Mouse (Mus musculus) hindbrain, embryonic 11.5 days (tissue): ENCODE measurements around the gene Tmem129. TPM values are rescaled to one million over a fixed set of nuclear protein-coding genes. Genes with fewer than 3 reads are reported as not detected.
A peak's percentile ranks its signal among the peaks of the same experiment; 100 is the strongest.

ENCODE experiments used
- ATAC-seq: fragments of 200-750 bp; cut with Nextera tagmentation; 2 replicates; pipeline ENCODE4 v1.8.0; 2017; ENCODE audit warnings: mild to moderate bottlenecking, moderate TSS enrichment, moderate library complexity; ENCODE audit not compliant: low FRiP score
- DNase-seq: peaks from one replicate; pipeline ENCODE4 v3.0.0-alpha.2; 2015; ENCODE audit warnings: low spot score
- H3K27ac ChIP-seq: fragments of 300-500 bp; sonication (generic); 2 replicates; pipeline ENCODE4 v1.5.1; 2014; ENCODE audit warnings: mild to moderate bottlenecking, low read depth, low read length
- H3K27me3 ChIP-seq: fragments of 300-500 bp; sonication (generic); 2 replicates; pipeline ENCODE4 v1.6.1; 2014; ENCODE audit warnings: mild to moderate bottlenecking, low read length, moderate library complexity, mixed read lengths; ENCODE audit not compliant: control insufficient read depth, insufficient read depth
- H3K36me3 ChIP-seq: fragments of 300-500 bp; sonication (generic); 2 replicates; pipeline ENCODE4 v1.6.1; 2014; ENCODE audit warnings: mild to moderate bottlenecking, low read length, moderate library complexity, mixed read lengths; ENCODE audit not compliant: control insufficient read depth, insufficient read depth
- H3K4me1 ChIP-seq: fragments of 300-500 bp; sonication (generic); replicated peaks from 2 replicates; pipeline ENCODE4 v1.6.1; 2014; ENCODE audit warnings: low read length, mixed read lengths; ENCODE audit not compliant: control insufficient read depth, insufficient read depth
- H3K4me2 ChIP-seq: fragments of 300-500 bp; sonication (generic); replicated peaks from 2 replicates; pipeline ENCODE4 v1.6.1; 2014; ENCODE audit warnings: mild to moderate bottlenecking, low read depth, low read length
- H3K4me3 ChIP-seq: fragments of 300-500 bp; sonication (generic); 2 replicates; pipeline ENCODE4 v1.5.1; 2014; ENCODE audit warnings: low read depth, low read length
- H3K9ac ChIP-seq: fragments of 300-500 bp; sonication (generic); 2 replicates; pipeline ENCODE4 v1.6.1; 2014; ENCODE audit warnings: low read depth, low read length
- H3K9me3 ChIP-seq: fragments of 300-500 bp; sonication (generic); 2 replicates; pipeline ENCODE4 v1.6.1; 2016; ENCODE audit warnings: low read length; ENCODE audit not compliant: control insufficient read depth
- WGBS: fragments of 180-500 bp; shearing (Covaris S2); extraction: QIAGEN DNeasy Blood & Tissue Kit; methylation state at CpG from one replicate; pipeline ENCODE4 v1.1.7; 2014; 5-methylcytosine and 5-hydroxymethylcytosine counted together
- polyA plus RNA-seq: library from polyadenylated mRNA; unstranded; fragments of >200 nt; fragmentation: Nextera tagmentation; extraction: Ambion mirVana; gene quantifications from 2 replicates; pipeline ENCODE4 v1.2.1, GENCODE M21; 2014

The Tmem129 gene
- polyA plus RNA-seq = 37.2 and 39.0 TPM in 2 replicates

GRCm38 (mm10) chr5:33657787-33658663 is at the start of gene Tmem129, which contains the start of gene Tacc3:
Tmem129 (minus strand) TSS chr5:33658416.
Tacc3 (plus strand) TSS chr5:33658128.
- H3K4me2 ChIP-seq = peak within 1 kb of the TSS; percentile 90
- no peaks in the 10 kb centered on the region for H3K9me3 ChIP-seq
- no peaks in the 10 kb centered on the region for H3K27me3 ChIP-seq
- DNase-seq (peak; percentile 97), ATAC-seq (peak; percentile 97)
- H3K27ac ChIP-seq = peak within 1 kb of the TSS; percentile 90
- H3K36me3 ChIP-seq = peaks cover 6% of the 10 kb centered on the region
- 0% methylated on average over 60 of the region's 60 CpGs for WGBS
- H3K4me1 ChIP-seq = peaks cover 7% of the 10 kb centered on the region; the same call in 1 of the 2 replicates
- peak within 1 kb of the TSS; percentile 70 for H3K9ac ChIP-seq
- peak within 1 kb of the TSS; percentile 76 for H3K4me3 ChIP-seq

GRCm38 (mm10) chr5:33707163-33707562 is 48.9 kb upstream of the Tmem129 start:
- H3K4me2 ChIP-seq = no peak overlapping the region
- WGBS = 64% methylated on average over 4 of the region's 4 CpGs
- no peak overlapping the region for H3K4me3 ChIP-seq
- no peaks in the 10 kb centered on the region for H3K36me3 ChIP-seq
- H3K4me1 ChIP-seq = peaks cover 20% of the 10 kb centered on the region
- H3K9me3 ChIP-seq = no peaks in the 10 kb centered on the region
- ATAC-seq = no peak
- H3K9ac ChIP-seq = no peak overlapping the region
- no peaks in the 10 kb centered on the region for H3K27me3 ChIP-seq
- 0 out of 2 replicates have a peak overlapping the region, but pooled peaks have one; percentile 9 for H3K27ac ChIP-seq
- DNase-seq = no peak

GRCm38 (mm10) chr5:33706350-33706629 is 48.1 kb upstream of the Tmem129 start:
- Histone ChIP-seq H3K4me2 (no peak overlapping the region), H3K4me1 (peaks cover 20% of the 10 kb centered on the region), H3K9ac (no peak overlapping the region), H3K36me3 (no peaks in the 10 kb centered on the region), H3K27me3 (0 out of 2 replicates have a peak, but pooled peaks cover 3% of the 10 kb centered on the region), H3K27ac (peak overlapping the region; percentile 84), H3K9me3 (no peaks in the 10 kb centered on the region), H3K4me3 (no peak overlapping the region)
- ATAC-seq (no peak), DNase-seq (no peak)
- 89% methylated on average over 1 of the region's 1 CpGs for WGBS

GRCm38 (mm10) chr5:33705612-33706349 is 47.6 kb upstream of the Tmem129 start:
- DNase-seq (no peak), ATAC-seq (no peak)
- H3K9ac ChIP-seq = no peak overlapping the region
- H3K27ac ChIP-seq = peak overlapping the region; percentile 84
- peaks cover 20% of the 10 kb centered on the region for H3K4me1 ChIP-seq
- H3K36me3 ChIP-seq = no peaks in the 10 kb centered on the region
- WGBS = 11% methylated on average over 9 of the region's 9 CpGs
- H3K9me3 ChIP-seq = no peaks in the 10 kb centered on the region
- 0 out of 2 replicates have a peak, but pooled peaks cover 3% of the 10 kb centered on the region for H3K27me3 ChIP-seq
- H3K4me2 ChIP-seq = peak overlapping the region; percentile 11
- H3K4me3 ChIP-seq = no peak overlapping the region

GRCm38 (mm10) chr5:33704945-33705611 is 46.9 kb upstream of the Tmem129 start:
- 2% methylated on average over 11 of the region's 11 CpGs for WGBS
- Histone ChIP-seq H3K4me3 (no peak overlapping the region), H3K27me3 (0 out of 2 replicates have a peak, but pooled peaks cover 3% of the 10 kb centered on the region), H3K9ac (no peak overlapping the region), H3K36me3 (no peaks in the 10 kb centered on the region), H3K4me2 (peak overlapping the region; percentile 11), H3K9me3 (no peaks in the 10 kb centered on the region), H3K4me1 (peaks cover 21% of the 10 kb centered on the region), H3K27ac (peak overlapping the region; percentile 84)
- peak; percentile 87 for ATAC-seq
- DNase-seq = peak; percentile 79

GRCm38 (mm10) chr5:33703999-33704398 is 45.8 kb upstream of the Tmem129 start:
- peak; percentile 15; the same call in 1 of the 2 replicates for ATAC-seq
- H3K4me2 ChIP-seq = no peak overlapping the region; the same call in 1 of the 2 replicates
- H3K4me3 ChIP-seq = no peak overlapping the region
- WGBS = 31% methylated on average over 8 of the region's 8 CpGs
- H3K9me3 ChIP-seq = no peaks in the 10 kb centered on the region
- no peak overlapping the region for H3K9ac ChIP-seq
- peaks cover 26% of the 10 kb centered on the region for H3K4me1 ChIP-seq
- no peak for DNase-seq
- no peaks in the 10 kb centered on the region for H3K36me3 ChIP-seq
- peak overlapping the region; percentile 84 for H3K27ac ChIP-seq
- H3K27me3 ChIP-seq = 0 out of 2 replicates have a peak, but pooled peaks cover 3% of the 10 kb centered on the region

- no peak overlapping the region for H3K9ac ChIP-seq
- no peaks in the 10 kb centered on the region for H3K9me3 ChIP-seq
- H3K27ac ChIP-seq = no peak overlapping the region
- H3K4me3 ChIP-seq = no peak overlapping the region
- no peak overlapping the region for H3K4me2 ChIP-seq
- no peaks in the 10 kb centered on the region for H3K36me3 ChIP-seq
- ATAC-seq (no peak), DNase-seq (no peak)
- 86% methylated on average over 11 of the region's 11 CpGs for WGBS
- H3K27me3 ChIP-seq = peaks cover 3% of the 10 kb centered on the region; the same call in 1 of the 2 replicates
- H3K4me1 ChIP-seq = peaks cover 36% of the 10 kb centered on the region
Observed at GRCm38 (mm10) chr5:33701832-33702231, 43.6 kb upstream of the Tmem129 start.

GRCm38 (mm10) chr5:33700010-33700409 is 41.8 kb upstream of the Tmem129 start:
- ATAC-seq (no peak), DNase-seq (no peak)
- WGBS = 55% methylated on average over 13 of the region's 13 CpGs
- no peak overlapping the region for H3K4me2 ChIP-seq
- H3K27ac ChIP-seq = no peak overlapping the region
- peaks cover 6% of the 10 kb centered on the region; the same call in 1 of the 2 replicates for H3K27me3 ChIP-seq
- no peaks in the 10 kb centered on the region for H3K36me3 ChIP-seq
- peaks cover 45% of the 10 kb centered on the region for H3K4me1 ChIP-seq
- no peak overlapping the region for H3K9ac ChIP-seq
- no peaks in the 10 kb centered on the region for H3K9me3 ChIP-seq
- H3K4me3 ChIP-seq = no peak overlapping the region
